Mouse (Mus musculus) stomach, postnatal 0 days (tissue): ENCODE measurements around the gene Itgb8. TPM values are rescaled to one million over a fixed set of nuclear protein-coding genes. Genes with fewer than 3 reads are reported as not detected.

Experiments used
- ATAC-seq: fragments of 200-750 bp; cut with Nextera tagmentation; 2 replicates; pipeline ENCODE4 v1.8.0; 2017; ENCODE audit not compliant: low FRiP score, low TSS enrichment
- DNase-seq: peaks from one replicate; pipeline ENCODE4 v3.0.0-alpha.2; 2016; ENCODE audit warnings: low spot score
- H3K27ac ChIP-seq: fragments of 300-500 bp; sonication (generic); replicated peaks from 2 replicates; pipeline ENCODE4 v1.5.1; 2014; ENCODE audit warnings: mild to moderate bottlenecking, control low read depth
- H3K27me3 ChIP-seq: fragments of 300-500 bp; sonication (generic); 2 replicates; pipeline ENCODE4 v1.6.1; 2014; ENCODE audit warnings: low read length; ENCODE audit not compliant: control insufficient read depth, insufficient read depth
- H3K36me3 ChIP-seq: fragments of 300-500 bp; sonication (generic); 2 replicates; pipeline ENCODE4 v1.6.1; 2014; ENCODE audit warnings: low read length, mixed read lengths; ENCODE audit not compliant: control insufficient read depth, insufficient read depth
- H3K4me1 ChIP-seq: fragments of 300-500 bp; sonication (generic); replicated peaks from 2 replicates; pipeline ENCODE4 v1.6.1; 2014; ENCODE audit warnings: antibody characterized with exemption; ENCODE audit not compliant: control insufficient read depth, insufficient read depth
- H3K4me2 ChIP-seq: fragments of 300-500 bp; sonication (generic); replicated peaks from 2 replicates; pipeline ENCODE4 v1.6.1; 2014; ENCODE audit warnings: low read depth, mild to moderate bottlenecking, control low read depth, moderate library complexity
- H3K4me3 ChIP-seq: fragments of 300-500 bp; sonication (generic); 2 replicates; pipeline ENCODE4 v1.5.1; 2014; ENCODE audit warnings: low read depth, low read length, control low read depth
- H3K9ac ChIP-seq: fragments of 300-500 bp; sonication (generic); 2 replicates; pipeline ENCODE4 v1.6.1; 2014; ENCODE audit warnings: mild to moderate bottlenecking, low read length, control low read depth, mixed read lengths
- H3K9me3 ChIP-seq: fragments of 300-500 bp; sonication (generic); 2 replicates; pipeline ENCODE4 v1.6.1; 2016; ENCODE audit warnings: low read length; ENCODE audit not compliant: control insufficient read depth
- CTCF ChIP-seq: IDR thresholded peaks from 2 replicates; pipeline ENCODE4 v1.5.1; 2016; ENCODE audit warnings: antibody characterized with exemption, low read depth, mild to moderate bottlenecking, moderate library complexity
- EP300 ChIP-seq: optimal IDR thresholded peaks from 2 replicates; pipeline ENCODE3; 2016; ENCODE audit warnings: antibody characterized with exemption
- WGBS: fragments of 180-500 bp; shearing (Covaris S2); extraction: QIAGEN DNeasy Blood & Tissue Kit; methylation state at CpG from one replicate; pipeline ENCODE4 v1.1.7; 2014; 5-methylcytosine and 5-hydroxymethylcytosine counted together
- polyA plus RNA-seq: library from polyadenylated mRNA; unstranded; fragments of >200 nt; fragmentation: Nextera tagmentation; extraction: Ambion mirVana; gene quantifications from 2 replicates; pipeline ENCODE4 v1.2.1, GENCODE M21; 2015

Gene Itgb8
- polyA plus RNA-seq, 1 experiment from 2014 or later = 1.3 TPM

GRCm38 (mm10) chr12:119215225-119215624 is 23.4 kb downstream of the Itgb8 start:
- Histone ChIP-seq H3K36me3 (no peaks in the 10 kb centered on the region), H3K4me3 (no peak overlapping the region), H3K27me3 (no peaks in the 10 kb centered on the region), H3K27ac (no peak overlapping the region), H3K4me2 (no peak overlapping the region), H3K9ac (no peak overlapping the region), H3K9me3 (no peaks in the 10 kb centered on the region), H3K4me1 (no peaks in the 10 kb centered on the region)
- no peak for TF ChIP-seq EP300
- no peak for TF ChIP-seq CTCF
- DNase-seq (no peak), ATAC-seq (no peak)
- WGBS = 91% methylated on average over 3 of the region's 3 CpGs

GRCm38 (mm10) chr12:119211533-119211932 is 27.1 kb downstream of the Itgb8 start:
- TF ChIP-seq EP300 = no peak
- TF ChIP-seq CTCF = no peak
- Histone ChIP-seq H3K4me1 (no peaks in the 10 kb centered on the region), H3K9ac (no peak overlapping the region), H3K36me3 (no peaks in the 10 kb centered on the region), H3K4me2 (no peak overlapping the region), H3K27ac (no peak overlapping the region), H3K27me3 (no peaks in the 10 kb centered on the region), H3K4me3 (no peak overlapping the region), H3K9me3 (no peaks in the 10 kb centered on the region)
- WGBS = 31% methylated on average over 2 of the region's 2 CpGs
- DNase-seq (no peak), ATAC-seq (no peak)

- ATAC-seq (no peak), DNase-seq (no peak)
- H3K36me3 ChIP-seq = no peaks in the 10 kb centered on the region
- no peak overlapping the region for H3K4me3 ChIP-seq
- H3K27me3 ChIP-seq = no peaks in the 10 kb centered on the region
- H3K27ac ChIP-seq = no peak overlapping the region
- H3K4me1 ChIP-seq = no peaks in the 10 kb centered on the region
- TF ChIP-seq EP300 (no peak), CTCF (no peak)
- no peaks in the 10 kb centered on the region for H3K9me3 ChIP-seq
- no peak overlapping the region for H3K9ac ChIP-seq
- no peak overlapping the region for H3K4me2 ChIP-seq
- 82% methylated on average over 2 of the region's 2 CpGs for WGBS
These were observed 28.0 kb downstream of the Itgb8 start for GRCm38 (mm10) chr12:119210590-119210989.

- no peak for DNase-seq
- Histone ChIP-seq H3K4me3 (no peak overlapping the region), H3K4me1 (no peaks in the 10 kb centered on the region), H3K9ac (no peak overlapping the region), H3K36me3 (no peaks in the 10 kb centered on the region), H3K27ac (no peak overlapping the region), H3K4me2 (no peak overlapping the region), H3K9me3 (no peaks in the 10 kb centered on the region), H3K27me3 (no peaks in the 10 kb centered on the region)
- ATAC-seq = no peak
- TF ChIP-seq CTCF (no peak), EP300 (no peak)
- 73% methylated on average over 1 of the region's 1 CpGs for WGBS
These were observed 28.6 kb downstream of the Itgb8 start for GRCm38 (mm10) chr12:119210073-119210425.

GRCm38 (mm10) chr12:119209384-119210072 is 29.1 kb downstream of the Itgb8 start:
- TF ChIP-seq EP300 (no peak), CTCF (no peak)
- Histone ChIP-seq H3K9me3 (no peaks in the 10 kb centered on the region), H3K4me3 (no peak overlapping the region), H3K4me1 (no peaks in the 10 kb centered on the region), H3K27me3 (no peaks in the 10 kb centered on the region), H3K9ac (no peak overlapping the region), H3K4me2 (no peak overlapping the region), H3K27ac (no peak overlapping the region), H3K36me3 (no peaks in the 10 kb centered on the region)
- DNase-seq (no peak), ATAC-seq (no peak)
- 83% methylated on average over 2 of the region's 2 CpGs for WGBS

- no peak overlapping the region for H3K9ac ChIP-seq
- H3K27me3 ChIP-seq = no peaks in the 10 kb centered on the region
- no peaks in the 10 kb centered on the region for H3K9me3 ChIP-seq
- no peaks in the 10 kb centered on the region for H3K36me3 ChIP-seq
- H3K27ac ChIP-seq = no peak overlapping the region
- no peak overlapping the region for H3K4me2 ChIP-seq
- DNase-seq (no peak), ATAC-seq (no peak)
- no peaks in the 10 kb centered on the region for H3K4me1 ChIP-seq
- 69% methylated on average over 1 of the region's 1 CpGs for WGBS
- H3K4me3 ChIP-seq = no peak overlapping the region
- TF ChIP-seq EP300 = no peak
- TF ChIP-seq CTCF = no peak
These were observed 31.2 kb downstream of the Itgb8 start for GRCm38 (mm10) chr12:119207464-119207801.
